Mouse (Mus musculus) embryonic stem cell, embryonic (primary cell): ENCODE results near the gene Gm6482.
"Not testable (repeated sequence)": the region's sequence is repeated elsewhere in the genome, so short reads cannot be mapped to it uniquely, and the experiment has no call there.

Experiments
- CTCF ChIA-PET, 4 experiments: fragments of 300-600 bp in 2 of 4; fragments of 350-600 bp in 2 of 4; sonication (Branson Sonifier 250); formaldehyde crosslinking; loops; one replicate each; lab custom pipeline; 2022; ENCODE audit warnings: inconsistent platforms in 2 of 4; lab: Charles Lee
- POLR2A ChIA-PET, 4 experiments: fragments of 300-600 bp in 2 of 4; fragments of 350-600 bp in 2 of 4; sonication (Branson Sonifier 250); formaldehyde crosslinking; loops; one replicate each; lab custom pipeline; 2022; ENCODE audit warnings: antibody characterized with exemption in 4 of 4, inconsistent platforms in 1 of 4; lab: Charles Lee

Gm6482 gene

GRCm38 (mm10) chr14:41408181-41408580 lies at the start of gene Gm6482:
TSS of gene Gm6482 (minus strand) at chr14:41408281.
- CTCF ChIA-PET, POLR2A ChIA-PET: not testable (repeated sequence)

GRCm38 (mm10) chr14:41453418-41453817 lies 45.3 kb upstream of the Gm6482 start, which contains the start of gene Gm7954:
TSS of gene Gm7954 (minus strand) at chr14:41453518.
- CTCF ChIA-PET, POLR2A ChIA-PET: not testable (repeated sequence)

- CTCF ChIA-PET, POLR2A ChIA-PET: not testable (repeated sequence)
Measured at GRCm38 (mm10) chr14:41425393-41426075, 17.5 kb upstream of the Gm6482 start.

- POLR2A ChIA-PET, CTCF ChIA-PET: not testable (repeated sequence)
Measured at GRCm38 (mm10) chr14:41424694-41425093, 16.6 kb upstream of the Gm6482 start.

GRCm38 (mm10) chr14:41386279-41386678 lies 21.8 kb downstream of the Gm6482 start, which contains the start of gene Gm7945:
TSS of gene Gm7945 (minus strand) at chr14:41386379.
- CTCF ChIA-PET, POLR2A ChIA-PET: not testable (repeated sequence)
